8 mouse cellular contexts compared by ENCODE assay signal in genomic region chr14:121379827-121380145, GRCm38 (mm10). TPM values are rescaled to one million over a fixed set of nuclear protein-coding genes. Genes with fewer than 3 reads are reported as not detected.
DNase-seq lines count a peak whose midpoint lies in the region; ATAC-seq lines count a peak whose summit lies in the region.

TSS of gene Stk24 (minus strand) at chr14:121380011.

- WGBS in limb, embryonic 11.5 days, result 6% methylated on average over 11 of the region's 11 CpGs

- peak within 1 kb of the TSS; percentile 94 for H3K4me3 ChIP-seq in limb, embryonic 11.5 days (ENCODE audit: low read depth, low read length)

- H3K9ac ChIP-seq in limb, embryonic 11.5 days (ENCODE audit: low read length), result peak within 1 kb of the TSS; percentile 93

- intact Hi-C loops in heart, postnatal 14 days (cut with DNase I), result loop anchor here (2.0 kb wide), 3 partner anchors 43 to 101 kb away; no protein-coding TSS in a partner anchor

- peak within 1 kb of the TSS; percentile 76 for H3K4me2 ChIP-seq in limb, embryonic 11.5 days (ENCODE audit: low read depth, severe bottlenecking)

- H3K36me3 ChIP-seq in limb, embryonic 11.5 days (ENCODE audit: control insufficient read depth, insufficient read depth, low read length), result no peaks in the 10 kb centered on the region

- H3K9me3 ChIP-seq in limb, embryonic 11.5 days (ENCODE audit: control insufficient read depth, low read length), result no peaks in the 10 kb centered on the region

- peaks cover 4% of the 10 kb centered on the region for H3K4me1 ChIP-seq in limb, embryonic 11.5 days (ENCODE audit: control insufficient read depth, insufficient read depth, low read length)

- ATAC-seq in erythroblast, adult 5-6 weeks (replicated peaks; ENCODE audit: low FRiP score, poor library complexity, severe bottlenecking), result no peak
- peak; percentile 15; the same call in 1 of the 2 replicates for ATAC-seq in limb, embryonic 11.5 days (ENCODE audit: insufficient number of reproducible peaks, low FRiP score, low TSS enrichment, low read depth)

- no peaks in the 10 kb centered on the region for H3K27me3 ChIP-seq in limb, embryonic 11.5 days (ENCODE audit: control insufficient read depth, insufficient read depth, low read length)

- peak within 1 kb of the TSS; percentile 89 for H3K27ac ChIP-seq in limb, embryonic 11.5 days (replicated peaks; ENCODE audit: low read depth, low read length)

- no peak for DNase-seq in thymus, postnatal 0 days (ENCODE audit: low spot score)
- DNase-seq in thymus, postnatal 14 days, result no peak
- no peak for DNase-seq in heart, postnatal 14 days
- no peak for DNase-seq in limb, embryonic 11.5 days (ENCODE audit: low spot score)
- peak; percentile 51 for DNase-seq in naive thymus-derived CD4-positive, alpha-beta T cell, adult 2 months (ENCODE audit: low read depth)
- DNase-seq in ovary, adult 18-20 months (ENCODE audit: low spot score), result no peak
- no peak for DNase-seq in spleen, adult 12 weeks (ENCODE audit: low spot score)

RNA-seq across cellular contexts. Expression of gene Stk24, which starts in this region (rescaled TPM):
- polyA plus RNA-seq in thymus, postnatal 0 days (2015; fragmentation: Nextera tagmentation; extraction: Ambion mirVana), result 54.1 and 57.7 TPM in 2 replicates
- 49.7 and 52.8 TPM in 2 replicates for total RNA-seq in erythroblast, adult 5-6 weeks (2015; ENCODE audit: low replicate concordance)
- total RNA-seq in erythroblast, adult 5-6 weeks (2017; ENCODE audit: low replicate concordance), result 41.9 and 53.8 TPM in 2 replicates
- 10 to 100 TPM; 68.0 to 69.3 TPM for total RNA-seq in heart, postnatal 14 days (2021)
- polyA plus RNA-seq in limb, embryonic 11.5 days (2014; fragmentation: Nextera tagmentation; extraction: Ambion mirVana), result 45.3 and 51.5 TPM in 2 replicates
